Mouse (Mus musculus) B cell, adult 67 days (primary cell): ENCODE results near the gene Bmp6. TPM values are rescaled to one million over a fixed set of nuclear protein-coding genes. Genes with fewer than 3 reads are reported as not detected.

ENCODE experiments used
- total RNA-seq, 2 experiments: library from RNA; stranded (reverse); gene quantifications; 4 replicates each; pipeline ENCODE4 v1.2.4; 2023

Bmp6 gene
- not detected for total RNA-seq

GRCm38 (mm10) chr13:38344713-38345430 is at the start of gene Bmp6:
Gene Bmp6, plus strand, starts transcription at chr13:38345107.

GRCm38 (mm10) chr13:38528687-38529294 is 183.9 kb downstream of the Bmp6 start, which contains the start of gene Txndc5:
Gene Txndc5, minus strand, starts transcription at chr13:38528824.

Other genes starting within 250 kb of the Bmp6 start
- not detected for gene Dsp, start 193.8 kb upstream of the Bmp6 start, total RNA-seq
- 10 to 100 TPM; 56.8 to 58.7 TPM for gene Snrnp48, start 140.2 kb upstream of the Bmp6 start, total RNA-seq
- gene Txndc5, start 183.7 kb downstream of the Bmp6 start, total RNA-seq = 100 to 1,000 TPM; 117 to 123 TPM